Comparison of ENCODE assay signal across 13 mouse cellular contexts in genomic region chr19:53370233-53370632, GRCm38 (mm10). TPM values are rescaled to one million over a fixed set of nuclear protein-coding genes. Genes with fewer than 3 reads are reported as not detected.
DNase-seq lines count a peak whose midpoint lies in the region; ATAC-seq and TF ChIP-seq lines count a peak whose summit lies in the region.
"Had no signal": no experiment of that assay in that cellular context is flagged by ENCODE, and none has a peak within 500 bp of the region (broad histone marks: within the 10 kb centered on the region; RNA-seq: fewer than 3 reads in every experiment).

No protein-coding gene starts in this region.

- H3K27ac ChIP-seq in forebrain, embryonic 13.5 days: no peak overlapping the region
- no peak overlapping the region for H3K27ac ChIP-seq in forebrain, embryonic 10.5 days
- H3K27ac ChIP-seq in ES-E14 (ENCODE audit: insufficient read depth, low read depth, low read length, poor library complexity, severe bottlenecking): no peak overlapping the region
- H3K27ac ChIP-seq in limb, embryonic 13.5 days: 0 out of 2 replicates have a peak overlapping the region, but pooled peaks have one; percentile 17
- H3K27ac ChIP-seq: hindbrain, embryonic 12.5 days had no signal

- no peak overlapping the region for H3K4me3 ChIP-seq in forebrain, embryonic 13.5 days
- no peak overlapping the region for H3K4me3 ChIP-seq in forebrain, embryonic 10.5 days
- no peak overlapping the region for H3K4me3 ChIP-seq in ES-E14 (ENCODE audit: insufficient read depth in 1 of 2, low read depth in 1 of 2, low read length in 2 of 2, poor library complexity in 1 of 2, severe bottlenecking in 1 of 2)
- no peak overlapping the region for H3K4me3 ChIP-seq in limb, embryonic 13.5 days
- H3K4me3 ChIP-seq: hindbrain, embryonic 12.5 days; megakaryocyte, embryonic 14.5 days had no signal

- H3K36me3 ChIP-seq in forebrain, embryonic 13.5 days (ENCODE audit: poor library complexity, severe bottlenecking): peaks cover 38% of the 10 kb centered on the region
- H3K36me3 ChIP-seq in forebrain, embryonic 10.5 days (replicated peaks): peaks cover 51% of the 10 kb centered on the region
- H3K36me3 ChIP-seq in ES-E14 (ENCODE audit: control insufficient read depth, insufficient read depth, low read length, poor library complexity, severe bottlenecking): peaks cover 6% of the 10 kb centered on the region
- H3K36me3 ChIP-seq in limb, embryonic 13.5 days: peaks cover 27% of the 10 kb centered on the region

- H3K9ac ChIP-seq in forebrain, embryonic 13.5 days: no peak overlapping the region
- peak overlapping the region; percentile 4; the same call in 1 of the 2 replicates for H3K9ac ChIP-seq in ES-E14 (ENCODE audit: insufficient read depth, low read depth, low read length, poor library complexity, severe bottlenecking)
- H3K9ac ChIP-seq in limb, embryonic 13.5 days: no peak overlapping the region
- H3K9ac ChIP-seq: hindbrain, embryonic 12.5 days had no signal

- H3K27me3 ChIP-seq in forebrain, embryonic 13.5 days: no peaks in the 10 kb centered on the region
- no peaks in the 10 kb centered on the region for H3K27me3 ChIP-seq in forebrain, embryonic 10.5 days (ENCODE audit: poor library complexity, severe bottlenecking)
- H3K27me3 ChIP-seq in limb, embryonic 13.5 days: no peaks in the 10 kb centered on the region
- H3K27me3 ChIP-seq: hindbrain, embryonic 12.5 days; megakaryocyte, embryonic 14.5 days had no signal

- ATAC-seq in forebrain, embryonic 13.5 days: 0 out of 2 replicates have a peak, but pooled peaks have one; percentile 34
- ATAC-seq in limb, embryonic 13.5 days (ENCODE audit: low FRiP score, low read depth): no peak
- ATAC-seq in megakaryocyte, adult 5-6 weeks (ENCODE audit: poor library complexity, severe bottlenecking): no peak

- WGBS in forebrain, embryonic 13.5 days: 82% methylated on average over 15 of the region's 15 CpGs
- 82% methylated on average over 15 of the region's 15 CpGs for WGBS in forebrain, embryonic 10.5 days
- 76% methylated on average over 15 of the region's 15 CpGs for WGBS in limb, embryonic 13.5 days

- H3K4me2 ChIP-seq in forebrain, embryonic 13.5 days: no peak overlapping the region
- 0 out of 2 replicates have a peak overlapping the region, but pooled peaks have one; percentile 21 for H3K4me2 ChIP-seq in limb, embryonic 13.5 days (replicated peaks)
- H3K4me2 ChIP-seq: hindbrain, embryonic 12.5 days had no signal

- in situ Hi-C loops in ES-E14 (cut with MboI; ENCODE audit: low sequenced_read_pairs in 2 of 2, unreplicated experiment in 2 of 2): no loop called here

- DNase-seq in forebrain, embryonic 10.5 days (ENCODE audit: extremely low spot score, low spot score): no peak
- DNase-seq in kidney, postnatal 10 days: peak; percentile 34
- no peak for DNase-seq in kidney, adult 9 months
- DNase-seq in ES-E14 (ENCODE audit: low read depth, low spot score): no peak
- DNase-seq in adrenal gland, postnatal 25 days: no peak

- H3K4me1 ChIP-seq in forebrain, embryonic 13.5 days: peaks cover 24% of the 10 kb centered on the region
- peaks cover 3% of the 10 kb centered on the region for H3K4me1 ChIP-seq in forebrain, embryonic 10.5 days
- H3K4me1 ChIP-seq in ES-E14 (ENCODE audit: control insufficient read depth in 2 of 2, insufficient read depth in 2 of 2, low read length in 2 of 2, poor library complexity in 1 of 2): peaks cover 0 to 11% of the 10 kb centered on the region in 2 experiments; a peak in 2 of 4 replicates
- H3K4me1 ChIP-seq in limb, embryonic 13.5 days: peaks cover 54% of the 10 kb centered on the region

- H3K9me3 ChIP-seq in forebrain, embryonic 13.5 days (replicated peaks): no peaks in the 10 kb centered on the region
- no peaks in the 10 kb centered on the region for H3K9me3 ChIP-seq in forebrain, embryonic 10.5 days
- no peaks in the 10 kb centered on the region for H3K9me3 ChIP-seq in ES-E14 (ENCODE audit: control insufficient read depth, insufficient read depth, low read depth, low read length)
- no peaks in the 10 kb centered on the region for H3K9me3 ChIP-seq in limb, embryonic 13.5 days
- H3K9me3 ChIP-seq: hindbrain, embryonic 12.5 days; megakaryocyte, embryonic 14.5 days had no signal

TF ChIP-seq in ES-E14, 5 proteins besides CTCF, POLR2A, EP300 and RAD21:
- TF ChIP-seq ZNF384 (IDR thresholded peaks at IDR 0.05; ENCODE audit: low read depth, low read length) (no peak), CHD2 (IDR thresholded peaks at IDR 0.05; ENCODE audit: low read depth, low read length) (no peak), HCFC1 (IDR thresholded peaks at IDR 0.05; ENCODE audit: borderline replicate concordance, insufficient read depth, low read length) (no peak), MAFK (IDR thresholded peaks at IDR 0.05; ENCODE audit: insufficient read depth, low read depth, low read length) (no peak), ZC3H11A (IDR thresholded peaks at IDR 0.05; ENCODE audit: borderline replicate concordance, low read depth, low read length) (no peak)

RNA-seq across cellular contexts. Expression of gene Gm10197, which starts 1.3 kb away (rescaled TPM):
- polyA plus RNA-seq in forebrain, embryonic 13.5 days (2015; fragmentation: Nextera tagmentation; extraction: Ambion mirVana): not detected in 2 replicates
- polyA plus RNA-seq in forebrain, embryonic 10.5 days (2016; fragmentation: Nextera tagmentation; extraction: Ambion mirVana): not detected in 2 replicates
- total RNA-seq in ES-E14 (2012; rRNA removed): not detected in 2 replicates
- polyA plus RNA-seq in limb, embryonic 13.5 days (2015; fragmentation: Nextera tagmentation; extraction: Ambion mirVana): not detected in 2 replicates
- not detected in 2 replicates for total RNA-seq in megakaryocyte, adult 5-6 weeks (2015)
- not detected in 2 replicates for total RNA-seq in megakaryocyte, adult 5-6 weeks (2017)
- not detected in 2 replicates for total RNA-seq in adrenal gland, postnatal 25 days (2021)
- total RNA-seq: gastrocnemius, postnatal 4 days; layer of hippocampus, adult 18-20 months; liver, adult 2 months had no signal
- polyA plus RNA-seq: hindbrain, embryonic 12.5 days; liver, adult 2 months had no signal

RNA-seq across cellular contexts. Expression of gene Smndc1, which starts 20.1 kb away (rescaled TPM):
- polyA plus RNA-seq in forebrain, embryonic 13.5 days (2015; fragmentation: Nextera tagmentation; extraction: Ambion mirVana): 48.7 and 50.9 TPM in 2 replicates
- 45.4 and 47.2 TPM in 2 replicates for polyA plus RNA-seq in forebrain, embryonic 10.5 days (2016; fragmentation: Nextera tagmentation; extraction: Ambion mirVana)
- total RNA-seq in ES-E14 (2012; rRNA removed): 32.6 and 37.4 TPM in 2 replicates
- 41.0 and 44.8 TPM in 2 replicates for polyA plus RNA-seq in limb, embryonic 13.5 days (2015; fragmentation: Nextera tagmentation; extraction: Ambion mirVana)
- total RNA-seq in megakaryocyte, adult 5-6 weeks (2015): 49.3 and 68.2 TPM in 2 replicates
- 22.2 and 26.3 TPM in 2 replicates for total RNA-seq in megakaryocyte, adult 5-6 weeks (2017)
- 44.9 and 49.6 TPM in 2 replicates for total RNA-seq in adrenal gland, postnatal 25 days (2021)

RNA-seq across cellular contexts. Expression of gene Mxi1, which starts 59.9 kb away (rescaled TPM):
- 21.0 and 26.7 TPM in 2 replicates for polyA plus RNA-seq in forebrain, embryonic 13.5 days (2015; fragmentation: Nextera tagmentation; extraction: Ambion mirVana)
- 16.1 and 20.7 TPM in 2 replicates for polyA plus RNA-seq in forebrain, embryonic 10.5 days (2016; fragmentation: Nextera tagmentation; extraction: Ambion mirVana)
- total RNA-seq in ES-E14 (2012; rRNA removed): 20.1 and 28.5 TPM in 2 replicates
- 36.3 and 39.1 TPM in 2 replicates for polyA plus RNA-seq in limb, embryonic 13.5 days (2015; fragmentation: Nextera tagmentation; extraction: Ambion mirVana)
- total RNA-seq in megakaryocyte, adult 5-6 weeks (2015): 42.1 and 42.8 TPM in 2 replicates
- total RNA-seq in megakaryocyte, adult 5-6 weeks (2017): 74.0 and 91.1 TPM in 2 replicates
- total RNA-seq in adrenal gland, postnatal 25 days (2021): 33.6 and 40.2 TPM in 2 replicates
